Mouse (Mus musculus) ovary, postnatal 10 days (tissue): ENCODE data around the gene Wdr46.
"Not testable (repeated sequence)": the region's sequence is repeated elsewhere in the genome, so short reads cannot be mapped to it uniquely, and the experiment has no call there.

Experiments
- DNase-seq: peaks from one replicate; pipeline ENCODE4 v3.0.0; 2022; ENCODE audit warnings: low spot score

Wdr46 gene

DNA sequence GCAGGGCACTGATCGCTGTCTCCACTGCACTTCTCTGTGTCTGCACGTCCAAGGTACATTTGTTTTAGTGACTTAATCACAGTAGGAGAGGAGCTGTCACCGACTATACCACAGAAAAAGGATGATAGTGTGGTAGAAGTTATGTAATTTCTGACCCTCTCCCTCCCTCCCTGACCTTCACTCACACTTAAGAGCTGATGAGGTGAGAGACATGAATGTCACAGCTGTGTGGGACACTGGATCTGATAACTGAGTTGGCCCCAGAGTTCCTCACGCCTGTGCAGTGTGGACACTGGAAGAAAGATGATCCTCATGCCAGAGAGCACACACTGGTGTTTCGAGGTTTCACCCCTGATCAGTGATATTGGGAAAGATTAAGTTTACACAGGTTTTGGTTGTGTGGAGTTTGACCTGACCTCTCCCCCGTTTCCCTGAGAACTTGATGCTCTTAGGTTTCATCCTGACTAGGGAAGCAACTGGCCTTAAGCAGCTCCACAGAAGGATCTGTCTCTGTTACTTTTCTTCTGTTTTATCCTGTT, 39.1 kb downstream of the Wdr46 start:
- DNase-seq = no peak

DNA sequence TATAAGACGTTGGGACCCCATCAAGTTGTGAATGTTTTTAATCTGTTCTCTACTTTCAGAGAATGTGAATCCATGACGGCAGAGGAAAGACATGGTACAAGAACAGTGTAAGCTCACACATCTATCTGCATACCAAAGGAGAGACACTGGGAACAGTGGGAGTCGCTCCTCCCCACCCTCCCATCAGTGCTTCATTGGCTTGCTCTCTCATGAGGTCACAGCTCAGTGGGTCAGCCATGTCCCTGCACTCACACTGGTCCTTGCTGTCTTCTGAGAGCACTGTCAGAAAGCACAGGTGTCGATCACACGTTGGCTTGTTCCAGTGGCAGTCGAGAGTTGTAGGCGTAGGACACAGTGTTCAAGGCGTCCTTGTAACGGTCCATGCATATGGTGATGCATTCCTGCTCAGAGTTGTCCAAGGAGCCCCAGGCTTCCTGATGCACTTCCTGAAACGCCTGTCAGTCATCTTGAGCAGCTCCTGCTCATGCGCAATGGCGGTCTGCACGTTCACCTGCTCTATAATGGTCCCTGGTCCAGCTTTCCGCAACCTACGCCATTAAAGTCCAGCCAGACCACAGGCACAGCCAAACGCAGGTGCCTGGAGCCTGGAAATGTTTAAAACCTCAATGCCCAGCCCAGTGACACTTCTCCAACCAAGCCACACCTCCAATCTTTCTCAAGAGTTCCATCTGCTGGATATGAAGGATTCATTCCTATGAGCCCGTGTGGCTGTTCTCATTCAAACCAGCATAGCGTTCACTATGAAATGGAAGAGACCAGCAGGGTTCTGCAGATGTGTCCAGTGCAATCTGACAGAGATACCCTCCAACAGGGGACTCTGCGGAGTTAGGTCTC, 39.9 kb downstream of the Wdr46 start:
- no peak for DNase-seq

DNA sequence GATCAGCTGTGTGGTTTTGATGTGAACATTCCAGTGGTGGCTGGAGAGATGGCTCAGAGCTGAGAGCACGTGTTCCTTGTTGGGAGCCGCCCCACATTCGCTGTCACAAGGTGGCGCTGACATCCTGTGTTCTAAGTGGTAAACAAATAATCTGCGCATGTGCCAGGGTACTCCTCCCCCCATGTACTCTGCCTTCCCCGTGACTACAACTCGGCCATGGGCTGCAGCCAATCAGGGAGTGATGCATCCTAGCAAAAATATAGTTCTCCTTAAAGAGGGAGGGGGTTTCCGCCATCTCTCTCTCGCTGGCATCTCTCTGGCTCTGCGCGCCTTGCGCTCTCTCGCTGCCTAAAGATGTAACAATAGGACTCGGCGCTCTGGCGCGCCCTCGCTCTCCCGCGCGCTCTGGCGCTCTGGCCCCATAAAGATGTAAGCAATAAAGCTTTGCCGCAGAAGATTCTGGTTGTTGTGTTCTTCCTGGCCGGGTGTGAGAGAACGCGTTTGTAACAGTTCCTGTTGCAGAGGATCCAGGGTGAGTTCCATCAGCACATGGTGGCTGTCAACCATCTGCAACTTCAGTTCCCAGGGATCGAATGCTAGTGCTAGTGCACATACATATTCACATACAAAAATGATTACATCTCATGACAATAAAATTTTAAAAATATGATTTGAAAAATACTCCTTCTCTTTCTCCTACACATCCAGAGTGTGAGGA, 40.9 kb downstream of the Wdr46 start:
- not testable (repeated sequence) for DNase-seq

DNA sequence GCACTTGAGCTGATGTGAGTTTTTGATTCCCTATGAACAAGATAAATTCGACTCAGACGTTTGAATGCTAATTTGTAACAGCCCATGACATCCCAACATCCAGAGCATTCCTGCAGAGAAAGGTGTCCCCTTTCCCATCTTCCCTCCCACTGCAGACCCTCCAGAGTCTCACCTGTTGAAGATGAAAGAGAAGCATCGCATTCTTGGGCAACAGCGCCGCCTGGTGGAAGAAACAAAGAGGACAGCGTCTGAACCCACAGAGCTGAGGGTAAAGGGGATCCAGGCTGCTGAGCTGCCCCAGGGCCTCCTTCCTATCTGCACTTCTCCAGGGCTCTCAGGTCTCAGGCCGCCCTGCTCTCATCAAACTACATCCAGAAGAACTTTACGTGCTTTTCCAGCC, 41.7 kb downstream of the Wdr46 start:
- DNase-seq = not testable (repeated sequence)

DNA sequence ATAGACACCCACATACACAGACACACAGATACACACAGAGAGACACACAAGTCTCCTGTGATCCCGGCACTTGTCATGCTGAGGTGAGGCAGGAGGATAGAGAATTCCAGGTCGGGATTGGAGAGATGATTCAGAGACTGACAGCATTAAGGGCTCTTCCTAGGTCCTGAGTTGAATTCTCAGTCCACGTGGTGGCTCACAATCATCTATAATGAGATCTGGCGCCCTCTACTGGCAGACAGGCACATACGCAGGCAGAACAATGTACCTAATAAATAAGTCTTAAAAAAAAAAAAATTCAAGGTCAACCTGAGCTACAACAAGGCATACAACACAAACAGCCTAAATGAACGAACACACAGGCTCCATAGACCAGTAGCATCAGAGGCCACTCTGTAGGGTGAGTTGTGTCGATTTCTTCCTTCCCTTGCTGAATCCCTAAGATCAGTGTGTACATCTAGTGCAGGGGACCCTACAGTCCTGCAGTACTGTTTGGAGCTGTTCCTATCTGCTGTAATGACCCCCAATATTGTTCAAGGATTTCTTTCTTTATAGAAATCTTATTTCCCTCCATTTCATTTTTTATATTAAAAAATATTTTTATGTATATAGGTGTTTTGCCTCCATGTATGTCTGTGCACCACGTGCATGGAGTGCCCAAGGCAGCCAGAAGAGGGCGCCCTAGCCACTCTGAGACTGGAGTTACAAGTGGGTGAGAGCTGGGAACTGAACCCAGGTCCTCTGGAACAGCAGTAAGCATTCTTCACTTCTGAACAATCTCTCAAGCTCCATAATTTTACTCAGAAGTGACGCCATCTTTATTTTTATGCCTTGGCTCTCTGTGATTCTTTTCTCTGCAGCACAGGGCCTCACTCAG, 51.6 kb downstream of the Wdr46 start:
- no peak for DNase-seq

DNA sequence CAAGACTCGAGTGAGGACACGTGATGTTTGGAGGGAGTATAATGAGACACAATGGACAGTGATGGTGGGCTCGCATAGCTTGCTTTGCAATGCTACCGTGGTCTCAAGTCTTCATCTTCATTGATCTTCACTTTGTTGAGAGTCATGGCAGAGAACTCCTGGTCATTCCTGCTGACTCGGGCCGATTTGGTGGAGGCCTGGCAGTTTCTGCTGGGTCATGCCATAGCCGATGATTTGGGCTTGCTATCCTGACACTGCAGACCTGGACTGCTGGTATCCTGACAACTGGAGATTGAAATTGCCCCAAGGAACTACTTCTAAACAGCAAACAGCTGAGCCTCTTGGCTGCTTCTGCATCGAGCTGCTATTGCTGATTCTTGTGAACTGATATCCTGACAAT, 54.5 kb downstream of the Wdr46 start:
- DNase-seq = no peak

DNA sequence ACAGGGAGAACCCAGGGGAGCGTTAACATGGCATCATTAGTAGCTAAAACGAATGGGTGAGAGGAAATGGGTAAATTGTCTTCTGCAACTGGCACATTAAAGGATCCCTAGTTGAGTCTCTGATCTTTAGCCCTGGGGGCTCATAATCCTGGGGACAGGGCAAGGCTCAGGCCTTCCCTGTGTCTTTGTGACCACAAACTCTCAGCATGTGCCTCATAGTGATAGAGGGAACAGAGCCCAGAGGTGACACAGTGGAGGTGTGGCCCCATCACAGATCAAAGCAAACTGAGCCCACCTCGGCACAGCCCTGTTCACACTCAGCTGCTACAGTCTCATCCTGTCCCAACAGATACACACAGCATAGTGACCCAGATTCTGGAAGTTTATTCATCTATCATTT, 55.2 kb downstream of the Wdr46 start:
- DNase-seq = no peak

DNA sequence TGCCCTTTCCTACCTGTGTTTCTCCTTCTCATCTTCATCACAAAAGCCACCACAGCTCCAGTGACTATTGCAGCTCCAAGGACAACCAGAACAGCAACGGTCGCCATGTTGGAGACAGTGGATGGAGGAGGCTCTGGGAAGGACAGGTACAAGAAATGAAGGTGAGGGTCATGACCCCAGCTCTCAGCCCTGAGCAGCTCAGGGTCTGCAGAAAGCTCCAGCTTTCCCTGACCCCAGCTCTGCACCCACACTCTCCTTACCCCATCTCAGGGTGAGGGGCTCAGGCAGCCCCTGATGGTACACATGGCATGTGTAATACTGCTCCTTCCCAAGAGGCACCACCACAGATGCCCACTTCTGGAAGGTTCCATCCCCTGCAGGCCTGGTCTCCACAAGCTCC, 56.6 kb downstream of the Wdr46 start:
- not testable (repeated sequence) for DNase-seq

DNA sequence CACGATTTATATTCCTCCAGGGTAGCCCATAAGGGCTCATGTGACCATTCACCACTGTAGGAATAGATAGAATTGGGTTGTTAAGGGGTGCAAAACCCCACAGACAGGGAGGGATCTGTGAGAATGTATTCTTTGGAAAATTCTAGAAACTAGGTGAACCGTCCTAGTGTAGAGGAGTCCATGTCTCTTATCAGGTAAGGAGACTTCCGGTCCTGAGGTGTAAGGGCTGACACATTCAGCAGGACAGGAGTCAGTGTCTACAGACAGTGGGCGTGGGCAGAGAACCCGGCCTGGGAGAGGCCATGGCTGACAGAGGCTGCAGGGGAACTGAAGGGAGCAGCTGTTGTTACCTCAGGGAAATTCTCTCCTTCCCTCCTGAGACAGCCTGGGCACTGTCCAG, 58.2 kb downstream of the Wdr46 start:
- DNase-seq = not testable (repeated sequence)
